ENCODE assay signal across 15 mouse cellular contexts in the genomic region with DNA sequence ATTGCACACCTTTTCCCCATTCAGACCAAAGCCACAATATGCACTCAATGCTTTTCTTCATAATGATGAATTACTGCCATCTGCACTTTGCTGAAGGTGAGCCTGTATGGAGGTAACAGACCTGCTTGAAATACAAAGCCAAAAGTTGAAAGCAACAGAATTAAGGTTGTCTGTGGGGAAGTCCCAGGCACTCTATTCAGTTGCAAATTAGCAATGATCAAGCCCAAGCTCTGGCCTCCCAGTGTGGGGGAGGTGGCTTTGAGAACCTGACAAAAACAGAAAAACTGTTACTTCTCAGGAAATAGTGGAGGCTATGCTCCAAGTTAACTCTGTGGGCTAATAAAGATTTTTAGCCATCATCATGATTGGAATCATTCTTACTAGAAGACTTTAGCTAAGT.
"Had no signal": no experiment of that assay in that cellular context is flagged by ENCODE, and none has a peak within 500 bp of the region (broad histone marks: within the 10 kb centered on the region; RNA-seq: fewer than 3 reads in every experiment).

No protein-coding gene starts in this region.

- H3K4me1 ChIP-seq: neural tube, embryonic 13.5 days; neural tube, embryonic 15.5 days; stomach, embryonic 15.5 days had no signal

- H3K9me3 ChIP-seq: neural tube, embryonic 15.5 days; stomach, embryonic 15.5 days had no signal

- H3K4me3 ChIP-seq: neural tube, embryonic 13.5 days; neural tube, embryonic 15.5 days; stomach, embryonic 15.5 days had no signal

- DNase-seq: retina, postnatal 1 day; right cerebral cortex, adult 18-20 months; right cerebral cortex, postnatal 14 days; right cerebral cortex, postnatal 25 days; spleen, adult 18-20 months; thymus, adult 18-20 months; thymus, adult 2 months; thymus, postnatal 14 days; thymus, postnatal 25 days; thymus, postnatal 36 days; thymus, postnatal 4 days had no signal

- H3K9ac ChIP-seq: neural tube, embryonic 13.5 days; neural tube, embryonic 15.5 days; stomach, embryonic 15.5 days had no signal

- H3K36me3 ChIP-seq: neural tube, embryonic 13.5 days; neural tube, embryonic 15.5 days; stomach, embryonic 15.5 days had no signal

- H3K27me3 ChIP-seq: neural tube, embryonic 13.5 days; neural tube, embryonic 15.5 days; stomach, embryonic 15.5 days had no signal

- H3K27ac ChIP-seq: neural tube, embryonic 13.5 days; neural tube, embryonic 15.5 days; stomach, embryonic 15.5 days; stomach, postnatal 0 days had no signal
